Mouse (Mus musculus): Measurements from ENCODE around the gene Tns4.

- TF ChIP-seq CTCF (IDR thresholded peaks at IDR 0.05; ENCODE audit: low read depth, low read length): no peak
- no peak for TF ChIP-seq EP300 (IDR thresholded peaks at IDR 0.05; ENCODE audit: insufficient read depth, low read depth, low read length)
- TF ChIP-seq POLR2A (IDR thresholded peaks at IDR 0.05; ENCODE audit: insufficient read depth, low read length): no peak
These were observed 7.5 kb downstream of the Tns4 start for GRCm38 (mm10) chr11:99081566-99081965.
